ENCODE assay signal across 16 mouse cellular contexts in genomic region chr4:56610273-56610672, GRCm38 (mm10).
"Had no signal": no experiment of that assay in that cellular context is flagged by ENCODE, and none has a peak within 500 bp of the region (broad histone marks: within the 10 kb centered on the region; RNA-seq: fewer than 3 reads in every experiment).

No protein-coding gene starts in this region.

- H3K4me2 ChIP-seq: kidney, embryonic 15.5 days; liver, embryonic 12.5 days; lung, embryonic 15.5 days; midbrain, embryonic 11.5 days; midbrain, embryonic 15.5 days; neural tube, embryonic 12.5 days had no signal

- ATAC-seq: liver, embryonic 12.5 days; midbrain, embryonic 15.5 days had no signal

- DNase-seq: kidney, adult 18-20 months; kidney, postnatal 14 days; lung, postnatal 14 days; right cerebral cortex, postnatal 14 days; thymus, adult 18-20 months; thymus, postnatal 14 days had no signal

- H3K9me3 ChIP-seq: kidney, embryonic 15.5 days; limb, embryonic 10.5 days; liver, embryonic 12.5 days; lung, embryonic 15.5 days; midbrain, embryonic 15.5 days; neural tube, embryonic 12.5 days had no signal

- H3K4me3 ChIP-seq: kidney, embryonic 15.5 days; left cerebral cortex, adult 2 months; limb, embryonic 10.5 days; liver, embryonic 12.5 days; lung, embryonic 15.5 days; megakaryocyte, embryonic 14.5 days; midbrain, embryonic 15.5 days; neural tube, embryonic 12.5 days had no signal

- H3K27ac ChIP-seq: kidney, embryonic 15.5 days; left cerebral cortex, adult 2 months; limb, embryonic 10.5 days; liver, embryonic 12.5 days; lung, embryonic 15.5 days; macrophage; midbrain, embryonic 15.5 days; neural tube, embryonic 12.5 days had no signal

- H3K27me3 ChIP-seq: kidney, embryonic 15.5 days; liver, embryonic 12.5 days; lung, embryonic 15.5 days; megakaryocyte, embryonic 14.5 days; midbrain, embryonic 15.5 days; neural tube, embryonic 12.5 days had no signal

- H3K36me3 ChIP-seq: kidney, embryonic 15.5 days; limb, embryonic 10.5 days; liver, embryonic 12.5 days; lung, embryonic 15.5 days; midbrain, embryonic 15.5 days; neural tube, embryonic 12.5 days had no signal

- H3K4me1 ChIP-seq: kidney, embryonic 15.5 days; limb, embryonic 10.5 days; liver, embryonic 12.5 days; lung, embryonic 15.5 days; megakaryocyte, embryonic 14.5 days; midbrain, embryonic 15.5 days; neural tube, embryonic 12.5 days had no signal

- H3K9ac ChIP-seq: kidney, embryonic 15.5 days; liver, embryonic 12.5 days; lung, embryonic 15.5 days; midbrain, embryonic 15.5 days; neural tube, embryonic 12.5 days had no signal
